Mouse (Mus musculus) thymus, postnatal 0 days (tissue): ENCODE results near the gene Rassf2. TPM values are rescaled to one million over a fixed set of nuclear protein-coding genes. Genes with fewer than 3 reads are reported as not detected.

Experiments
- DNase-seq: peaks from one replicate; pipeline ENCODE4 v3.0.0-alpha.2; 2015; ENCODE audit warnings: low spot score
- polyA plus RNA-seq: library from polyadenylated mRNA; unstranded; fragments of >200 nt; fragmentation: Nextera tagmentation; extraction: Ambion mirVana; gene quantifications from 2 replicates; pipeline ENCODE4 v1.2.1, GENCODE M21; 2015

The Rassf2 gene
- polyA plus RNA-seq, 1 experiment from 2014 or later, result 27.6 TPM

DNA sequence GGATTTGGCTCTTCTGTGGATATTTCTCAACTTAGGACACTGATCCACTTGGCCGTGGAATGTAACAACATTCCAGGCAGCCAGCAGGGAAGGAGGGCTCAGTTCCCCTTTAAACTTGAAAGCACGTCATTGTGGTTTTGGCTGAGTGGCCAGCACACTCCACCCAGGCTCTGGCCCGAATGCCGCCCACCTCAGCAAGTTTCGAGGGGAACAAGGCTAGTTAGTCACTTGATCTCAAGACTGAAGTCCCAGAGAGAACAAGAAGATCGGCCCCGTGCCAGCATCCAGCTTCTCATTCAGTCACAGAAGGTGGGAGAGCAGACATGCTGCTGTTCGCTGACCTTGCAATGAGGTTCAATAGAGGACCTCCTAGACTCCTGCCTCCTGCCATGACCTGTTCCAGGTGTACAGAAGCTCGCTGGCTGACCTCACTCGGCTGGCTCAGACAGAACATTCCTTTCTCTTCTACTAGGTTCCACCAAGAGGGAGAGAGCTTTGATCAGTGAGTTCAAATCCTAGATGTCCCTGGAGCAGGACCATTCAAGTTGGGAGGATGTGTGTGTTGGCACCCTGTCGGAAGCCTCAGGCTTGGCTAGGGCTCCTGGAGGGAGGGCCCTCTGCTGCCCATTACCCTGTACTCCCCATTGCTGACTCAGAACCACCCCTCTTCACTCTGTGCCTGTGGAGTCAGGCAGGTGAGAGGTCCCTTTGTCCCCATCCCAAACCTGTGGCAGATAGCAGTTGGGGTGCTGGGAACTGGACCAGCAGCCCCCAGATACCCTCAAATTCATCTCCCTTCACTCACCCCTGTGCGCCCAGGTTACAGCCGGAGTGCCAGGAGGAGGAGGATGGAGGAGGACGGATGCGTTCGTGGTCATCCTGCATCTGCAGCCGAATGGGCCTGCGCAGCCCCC, 23.2 kb downstream of the Rassf2 start:
- DNase-seq, result no peak

DNA sequence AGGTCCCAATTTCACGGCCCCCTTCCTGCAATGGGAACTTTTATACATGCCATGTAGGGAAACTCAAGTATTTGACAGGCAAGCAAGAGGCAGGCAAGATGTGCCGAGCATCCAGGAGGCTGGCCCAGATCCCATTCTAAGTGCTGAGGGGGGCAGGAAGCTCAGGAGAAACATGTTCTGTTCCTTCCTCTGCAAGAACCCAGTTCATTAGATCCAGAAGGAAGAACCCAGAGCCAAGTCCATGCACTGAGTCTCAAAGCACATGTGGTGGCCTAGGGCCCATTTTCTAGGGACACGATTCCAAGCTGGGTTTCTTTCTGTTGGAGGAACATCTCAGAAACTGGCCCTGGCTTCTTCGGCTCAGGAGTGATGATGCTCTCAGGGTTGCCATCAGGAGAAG, 24.6 kb downstream of the Rassf2 start:
- no peak for DNase-seq

DNA sequence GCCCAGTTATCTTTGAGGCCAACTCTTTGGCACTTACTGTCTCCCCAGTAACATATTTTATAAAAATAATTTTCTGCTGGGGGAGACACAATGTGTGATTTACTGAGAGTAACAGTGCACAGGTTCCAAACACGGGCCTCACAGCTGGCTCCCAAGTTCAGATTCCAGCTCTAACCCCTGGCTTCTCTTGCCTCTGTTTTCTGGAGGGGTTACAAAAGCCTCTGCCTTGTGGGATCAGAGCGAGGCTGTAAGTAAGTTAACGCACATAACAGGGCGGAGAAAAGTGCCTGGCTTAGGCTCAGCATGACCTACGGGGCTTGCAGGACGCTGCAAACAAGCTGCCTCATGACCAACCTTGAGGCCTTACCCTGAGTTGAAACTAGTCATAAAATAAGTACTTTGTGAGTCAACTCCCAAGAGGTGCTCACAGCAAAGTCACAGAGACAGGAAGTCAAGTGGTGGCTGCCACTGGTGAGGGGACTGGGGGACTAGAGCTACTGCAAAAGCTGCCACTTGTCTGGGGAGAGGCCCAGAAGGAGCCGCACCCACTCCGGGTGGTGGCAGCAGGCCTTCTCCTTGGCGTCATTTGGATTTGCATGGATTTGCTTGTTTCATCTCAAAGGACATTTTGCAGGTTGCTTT, 25.4 kb downstream of the Rassf2 start:
- DNase-seq, result no peak

DNA sequence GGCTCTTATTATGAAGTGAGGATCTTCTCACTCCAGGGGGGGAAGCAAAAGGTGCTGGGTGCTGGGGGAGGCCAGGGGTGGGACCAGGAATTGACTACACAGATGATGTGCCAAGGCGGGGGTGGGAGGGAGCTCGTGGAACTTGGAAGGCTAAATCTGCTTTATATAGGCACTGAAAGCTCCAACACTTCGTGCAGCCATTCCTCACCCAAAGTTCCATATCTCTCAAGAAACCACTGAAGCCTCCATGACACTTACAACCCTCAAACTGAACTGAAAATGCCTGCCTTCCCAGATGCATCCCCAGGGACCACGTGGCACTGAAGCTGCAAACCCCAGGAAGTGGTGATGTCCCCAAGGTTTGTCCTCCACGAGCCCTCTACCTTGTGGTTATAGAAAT, 26.1 kb downstream of the Rassf2 start:
- no peak for DNase-seq

GRCm38 (mm10) chr2:132001696-132002334, 28.2 kb downstream of the Rassf2 start:
- DNase-seq, result no peak

DNA sequence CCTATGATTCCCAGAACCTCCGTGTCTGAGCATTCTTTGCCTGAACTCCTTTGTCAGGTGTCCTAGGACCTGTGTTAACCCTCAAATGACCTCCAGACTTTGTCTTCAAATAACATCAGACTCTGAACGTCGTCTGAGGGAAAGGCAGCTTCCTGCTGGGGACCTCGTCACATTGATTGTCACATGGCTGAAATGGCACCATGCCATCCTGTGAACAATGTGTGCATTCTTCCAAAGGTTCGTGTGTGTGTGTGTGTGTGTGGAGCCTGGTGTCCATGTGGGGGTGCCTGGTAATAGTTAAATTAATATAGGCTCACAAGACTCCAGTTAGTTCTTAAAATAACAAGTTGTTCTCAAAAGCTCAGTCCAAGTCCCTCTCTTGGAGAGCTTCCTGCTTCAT, 32.7 kb downstream of the Rassf2 start:
- DNase-seq, result no peak

- DNase-seq, result no peak
These were observed 33.7 kb downstream of the Rassf2 start for GRCm38 (mm10) chr2:131996369-131996768.

DNA sequence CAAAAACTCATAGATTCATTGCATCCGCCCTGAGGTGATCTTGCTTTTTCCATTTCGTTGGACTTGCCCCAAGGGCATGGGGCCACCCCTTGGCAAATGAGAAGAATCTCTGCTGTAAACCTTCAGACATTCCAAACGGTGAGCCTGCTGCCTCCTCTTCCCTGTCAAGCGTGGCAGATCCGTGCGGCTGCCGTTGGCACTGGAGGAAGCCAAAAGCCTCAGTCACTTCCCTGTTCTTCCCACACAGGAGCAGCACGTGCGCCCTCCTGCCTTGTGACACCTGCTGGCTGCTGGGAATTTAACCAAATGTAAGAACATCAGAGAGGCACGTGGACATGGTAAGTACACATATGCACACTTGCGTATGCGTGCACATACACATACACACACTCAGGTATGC, 34.3 kb downstream of the Rassf2 start:
- no peak for DNase-seq

- DNase-seq, result no peak
These were observed 35.1 kb downstream of the Rassf2 start for GRCm38 (mm10) chr2:131994971-131995370.

- DNase-seq, result no peak
These were observed 36.4 kb downstream of the Rassf2 start for GRCm38 (mm10) chr2:131993563-131994088.

DNA sequence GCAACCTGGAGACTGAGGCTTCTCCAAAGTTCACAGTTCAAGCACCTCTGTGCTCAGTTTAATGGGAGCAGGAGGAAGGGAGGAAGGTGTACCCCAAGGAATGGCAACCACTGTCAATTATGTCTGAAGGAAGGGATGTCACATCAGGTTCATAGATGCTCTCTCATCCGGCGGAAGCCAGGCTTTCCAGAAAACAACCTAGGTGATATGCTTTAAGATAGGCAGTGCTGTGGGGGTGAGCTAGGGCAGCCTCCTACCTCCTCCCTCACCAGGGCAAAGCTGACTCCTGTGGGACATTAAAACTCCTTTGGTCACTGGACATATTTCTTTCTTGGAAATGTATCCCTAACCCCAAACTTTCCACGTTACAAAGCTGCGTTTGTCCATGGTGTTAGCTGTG, 36.9 kb downstream of the Rassf2 start:
- DNase-seq, result no peak

- peak; percentile 12 for DNase-seq
These were observed 37.6 kb downstream of the Rassf2 start for GRCm38 (mm10) chr2:131992487-131992886.

DNA sequence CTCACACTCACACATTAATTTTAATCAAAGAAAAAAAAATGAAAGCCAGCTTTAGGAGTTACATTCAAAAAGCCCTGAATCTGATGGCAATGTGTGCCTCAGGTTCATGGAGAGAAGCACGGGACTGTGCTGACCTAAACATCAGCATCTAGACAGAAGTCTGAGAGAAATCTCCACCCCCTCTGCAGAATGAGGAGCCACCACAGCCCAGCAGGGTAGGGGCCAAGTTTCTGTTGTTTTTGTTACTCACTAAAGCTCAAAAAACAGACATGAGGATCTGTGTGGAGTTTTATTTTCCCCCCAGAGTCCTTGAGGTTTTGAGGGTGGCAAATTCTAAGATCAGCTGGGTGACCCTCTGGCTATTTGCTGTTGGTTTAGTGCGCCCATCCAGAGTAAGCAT, 41.5 kb downstream of the Rassf2 start:
- no peak for DNase-seq

GRCm38 (mm10) chr2:131987950-131988349, 42.1 kb downstream of the Rassf2 start:
- DNase-seq, result peak; percentile 7

- peak; percentile 79 for DNase-seq
These were observed 47.4 kb downstream of the Rassf2 start for GRCm38 (mm10) chr2:131982546-131983196.

- DNase-seq, result no peak
These were observed 49.2 kb downstream of the Rassf2 start for GRCm38 (mm10) chr2:131980866-131981265.

DNA sequence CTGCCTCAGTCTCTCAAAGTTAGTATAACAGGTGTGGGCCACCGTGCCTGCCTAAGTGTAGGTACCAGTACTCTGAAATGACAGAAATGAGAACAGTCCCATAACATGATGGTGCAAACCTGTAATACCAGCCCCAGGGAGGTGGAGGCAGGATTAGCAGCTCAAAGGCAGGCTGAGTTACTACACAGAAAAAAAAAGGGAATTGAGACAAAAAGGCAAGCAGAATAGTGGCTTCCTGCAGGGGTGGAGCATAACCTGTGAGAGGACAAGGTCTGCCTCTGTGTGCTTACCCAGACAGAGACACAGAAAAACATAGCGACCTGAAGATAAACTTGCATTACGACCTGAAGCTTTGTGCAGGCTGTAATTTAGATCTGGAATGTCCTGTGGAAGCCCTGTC, 53.4 kb downstream of the Rassf2 start:
- DNase-seq, result no peak

- DNase-seq, result no peak
These were observed 59.0 kb downstream of the Rassf2 start for GRCm38 (mm10) chr2:131971098-131971497.

GRCm38 (mm10) chr2:131970597-131970996, 59.5 kb downstream of the Rassf2 start:
- DNase-seq, result peak; percentile 24

DNA sequence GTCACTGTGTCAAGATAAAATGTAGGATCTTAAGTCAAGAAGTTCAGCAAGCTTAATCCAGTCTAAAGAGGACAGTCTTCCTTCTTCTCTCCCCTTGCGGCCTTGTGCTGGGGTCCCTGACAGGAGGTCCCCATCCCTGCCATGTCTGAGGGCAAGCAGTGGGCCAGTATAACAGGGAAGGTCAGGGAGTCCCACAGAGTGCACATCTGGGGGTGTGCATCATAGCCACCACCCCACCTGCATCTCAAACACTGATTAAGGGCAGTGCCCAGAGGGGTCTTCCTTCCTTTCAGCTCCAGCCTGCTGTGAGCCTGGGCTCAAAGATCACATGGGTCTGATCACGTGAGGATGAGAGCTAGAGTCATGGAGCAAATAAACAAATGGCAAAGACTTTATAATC, 68.4 kb downstream of the Rassf2 start:
- DNase-seq, result no peak

- no peak for DNase-seq
These were observed 72.3 kb downstream of the Rassf2 start for GRCm38 (mm10) chr2:131957731-131958222.
